Mouse (Mus musculus) forebrain, embryonic 14.5 days (tissue): ENCODE data around the gene Slc22a16. TPM values are rescaled to one million over a fixed set of nuclear protein-coding genes. Genes with fewer than 3 reads are reported as not detected.
"Not testable (repeated sequence)": the region's sequence is repeated elsewhere in the genome, so short reads cannot be mapped to it uniquely, and the experiment has no call there.

ENCODE experiments used
- ATAC-seq: fragments of 200-750 bp; cut with Nextera tagmentation; 2 replicates; pipeline ENCODE4 v1.8.0; 2017; ENCODE audit warnings: mild to moderate bottlenecking, moderate library complexity
- DNase-seq: peaks from one replicate; pipeline ENCODE4 v3.0.0-alpha.2; 2015; ENCODE audit warnings: low spot score
- H3K27ac ChIP-seq: fragments of 300-500 bp; sonication (generic); 2 replicates; pipeline ENCODE4 v1.5.1; 2014; ENCODE audit warnings: low read depth, mild to moderate bottlenecking, control low read depth, low read length, moderate library complexity
- H3K27me3 ChIP-seq: fragments of 300-500 bp; sonication (generic); replicated peaks from 2 replicates; pipeline ENCODE4 v1.6.1; 2014; ENCODE audit warnings: low read length, control low read depth, mixed read lengths; ENCODE audit not compliant: control insufficient read depth, insufficient read depth
- H3K36me3 ChIP-seq: fragments of 300-500 bp; sonication (generic); 2 replicates; pipeline ENCODE4 v1.6.1; 2014; ENCODE audit warnings: low read length, control low read depth; ENCODE audit not compliant: control insufficient read depth, insufficient read depth
- H3K4me1 ChIP-seq: fragments of 300-500 bp; sonication (generic); 2 replicates; pipeline ENCODE4 v1.6.1; 2014; ENCODE audit warnings: antibody characterized with exemption, low read length, control low read depth; ENCODE audit not compliant: control insufficient read depth, insufficient read depth
- H3K4me2 ChIP-seq: fragments of 300-500 bp; sonication (generic); 2 replicates; pipeline ENCODE4 v1.6.1; 2014; ENCODE audit warnings: mild to moderate bottlenecking, control low read depth, low read length
- H3K4me3 ChIP-seq: fragments of 300-500 bp; sonication (generic); 2 replicates; pipeline ENCODE4 v1.5.1; 2014; ENCODE audit warnings: low read depth, low read length, control low read depth
- H3K9ac ChIP-seq: fragments of 300-500 bp; sonication (generic); 2 replicates; pipeline ENCODE4 v1.6.1; 2014; ENCODE audit warnings: mild to moderate bottlenecking, low read length, control low read depth, moderate library complexity
- H3K9me3 ChIP-seq: fragments of 300-500 bp; sonication (generic); replicated peaks from 2 replicates; pipeline ENCODE4 v1.6.1; 2016; ENCODE audit warnings: low read length, control low read depth, mixed read lengths; ENCODE audit not compliant: control insufficient read depth
- WGBS: fragments of 180-500 bp; shearing (Covaris S2); extraction: QIAGEN DNeasy Blood & Tissue Kit; methylation state at CpG from one replicate; pipeline ENCODE4 v1.1.7; 2014; 5-methylcytosine and 5-hydroxymethylcytosine counted together
- polyA plus RNA-seq: library from polyadenylated mRNA; unstranded; fragments of >200 nt; fragmentation: Nextera tagmentation; extraction: Ambion mirVana; gene quantifications from 2 replicates; pipeline ENCODE4 v1.2.1, GENCODE M21; 2014

The Slc22a16 gene
- polyA plus RNA-seq, 1 experiment from 2014 or later: not detected

DNA sequence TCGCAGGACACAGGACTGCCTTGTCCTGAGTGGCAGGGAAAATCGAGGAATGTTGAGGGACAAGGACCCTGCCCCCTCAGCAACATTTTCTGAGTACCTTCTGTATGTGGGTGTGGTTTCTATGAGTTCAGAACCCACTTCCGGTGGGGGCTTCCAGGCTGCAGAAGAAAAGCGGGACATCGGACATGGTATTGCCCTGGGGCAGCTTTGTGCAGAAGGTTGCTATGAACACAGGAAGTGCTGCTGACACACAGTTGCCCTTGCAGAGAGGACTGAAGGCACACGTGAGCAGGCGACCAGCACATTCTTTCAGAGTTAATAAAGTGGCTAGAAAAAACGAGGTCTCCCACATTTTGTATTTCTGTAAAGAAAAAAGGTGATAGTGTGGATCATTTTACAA lies 42.6 kb upstream of the Slc22a16 start:
- DNase-seq (no peak), ATAC-seq (no peak)
- WGBS: 65% methylated on average over 8 of the region's 8 CpGs
- Histone ChIP-seq H3K4me1 (no peaks in the 10 kb centered on the region), H3K27me3 (no peaks in the 10 kb centered on the region), H3K36me3 (no peaks in the 10 kb centered on the region), H3K9ac (no peak overlapping the region), H3K4me2 (no peak overlapping the region), H3K9me3 (no peaks in the 10 kb centered on the region), H3K4me3 (no peak overlapping the region), H3K27ac (no peak overlapping the region)

- H3K9me3 ChIP-seq: no peaks in the 10 kb centered on the region
- no peaks in the 10 kb centered on the region for H3K4me1 ChIP-seq
- H3K9ac ChIP-seq: no peak overlapping the region
- ATAC-seq (no peak), DNase-seq (no peak)
- no peak overlapping the region for H3K4me2 ChIP-seq
- no peaks in the 10 kb centered on the region for H3K27me3 ChIP-seq
- no peaks in the 10 kb centered on the region for H3K36me3 ChIP-seq
- no peak overlapping the region for H3K27ac ChIP-seq
- 49% methylated on average over 8 of the region's 10 CpGs for WGBS
- H3K4me3 ChIP-seq: no peak overlapping the region
Measured at GRCm38 (mm10) chr10:40528668-40529067, 41.5 kb upstream of the Slc22a16 start.

- no peak overlapping the region for H3K27ac ChIP-seq
- DNase-seq (peak; percentile 67), ATAC-seq (no peak)
- no peak overlapping the region for H3K9ac ChIP-seq
- no peaks in the 10 kb centered on the region for H3K27me3 ChIP-seq
- no peak overlapping the region for H3K4me3 ChIP-seq
- H3K9me3 ChIP-seq: no peaks in the 10 kb centered on the region
- H3K36me3 ChIP-seq: no peaks in the 10 kb centered on the region
- 59% methylated on average over 6 of the region's 6 CpGs for WGBS
- H3K4me1 ChIP-seq: no peaks in the 10 kb centered on the region
- H3K4me2 ChIP-seq: no peak overlapping the region
Measured at GRCm38 (mm10) chr10:40529617-40530016, 40.5 kb upstream of the Slc22a16 start.

GRCm38 (mm10) chr10:40530661-40531060 lies 39.5 kb upstream of the Slc22a16 start:
- Histone ChIP-seq H3K36me3 (no peaks in the 10 kb centered on the region), H3K27me3 (no peaks in the 10 kb centered on the region), H3K4me1 (no peaks in the 10 kb centered on the region), H3K9me3 (no peaks in the 10 kb centered on the region), H3K4me2 (no peak overlapping the region), H3K9ac (no peak overlapping the region), H3K27ac (no peak overlapping the region), H3K4me3 (no peak overlapping the region)
- no peak for ATAC-seq
- 51% methylated on average over 3 of the region's 3 CpGs for WGBS
- DNase-seq: no peak

GRCm38 (mm10) chr10:40532586-40532985 lies 37.5 kb upstream of the Slc22a16 start:
- H3K4me2 ChIP-seq, H3K27ac ChIP-seq, H3K4me3 ChIP-seq, H3K4me1 ChIP-seq, H3K9ac ChIP-seq, DNase-seq, H3K36me3 ChIP-seq, ATAC-seq, H3K27me3 ChIP-seq, H3K9me3 ChIP-seq: not testable (repeated sequence)
- WGBS: 94% methylated on average over 4 of the region's 4 CpGs

GRCm38 (mm10) chr10:40541351-40541750 lies 28.8 kb upstream of the Slc22a16 start:
- 81% methylated on average over 6 of the region's 6 CpGs for WGBS
- Histone ChIP-seq H3K27me3 (no peaks in the 10 kb centered on the region), H3K36me3 (no peaks in the 10 kb centered on the region), H3K9me3 (no peaks in the 10 kb centered on the region), H3K9ac (no peak overlapping the region), H3K4me1 (no peaks in the 10 kb centered on the region), H3K4me3 (no peak overlapping the region), H3K27ac (no peak overlapping the region), H3K4me2 (no peak overlapping the region)
- no peak for DNase-seq
- no peak for ATAC-seq

GRCm38 (mm10) chr10:40549317-40549716 lies 20.8 kb upstream of the Slc22a16 start:
- H3K36me3 ChIP-seq: no peaks in the 10 kb centered on the region
- ATAC-seq: no peak
- H3K4me2 ChIP-seq: no peak overlapping the region
- no peak overlapping the region for H3K4me3 ChIP-seq
- H3K27ac ChIP-seq: no peak overlapping the region
- H3K4me1 ChIP-seq: no peaks in the 10 kb centered on the region
- 81% methylated on average over 2 of the region's 2 CpGs for WGBS
- no peak for DNase-seq
- H3K27me3 ChIP-seq: no peaks in the 10 kb centered on the region
- no peaks in the 10 kb centered on the region for H3K9me3 ChIP-seq
- no peak overlapping the region for H3K9ac ChIP-seq

DNA sequence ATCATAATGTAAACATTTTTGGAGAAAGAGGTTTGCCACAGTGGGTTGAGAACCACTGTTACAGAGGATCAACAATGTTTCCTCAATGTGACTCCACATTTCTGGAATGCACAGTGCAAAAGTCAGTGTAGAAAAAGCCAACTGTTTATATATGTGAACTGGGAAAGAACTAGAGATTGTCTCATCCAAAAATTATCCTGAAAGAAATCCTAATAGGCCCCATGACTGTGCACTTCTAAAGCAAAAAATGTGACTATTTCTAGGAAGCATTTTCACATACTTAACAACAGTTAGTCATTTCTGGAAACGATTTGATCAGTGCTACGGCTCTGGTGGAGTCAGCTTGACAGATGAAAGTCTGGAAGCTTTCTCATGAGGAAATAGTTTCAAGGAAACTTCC lies 18.3 kb upstream of the Slc22a16 start:
- no peak overlapping the region for H3K9ac ChIP-seq
- WGBS: 67% methylated on average over 2 of the region's 2 CpGs
- DNase-seq (no peak), ATAC-seq (no peak)
- H3K27me3 ChIP-seq: no peaks in the 10 kb centered on the region
- H3K4me2 ChIP-seq: no peak overlapping the region
- H3K9me3 ChIP-seq: no peaks in the 10 kb centered on the region
- no peak overlapping the region for H3K4me3 ChIP-seq
- H3K36me3 ChIP-seq: no peaks in the 10 kb centered on the region
- no peak overlapping the region for H3K27ac ChIP-seq
- H3K4me1 ChIP-seq: no peaks in the 10 kb centered on the region

- ATAC-seq, H3K4me3 ChIP-seq, H3K27ac ChIP-seq, H3K36me3 ChIP-seq, H3K27me3 ChIP-seq, DNase-seq, H3K4me1 ChIP-seq, H3K4me2 ChIP-seq, H3K9me3 ChIP-seq, H3K9ac ChIP-seq: not testable (repeated sequence)
- 98% methylated on average over 6 of the region's 6 CpGs for WGBS
Measured at GRCm38 (mm10) chr10:40565695-40566094, 4.4 kb upstream of the Slc22a16 start.
